Mouse (Mus musculus) limb, embryonic 13.5 days (tissue): ENCODE data around the gene Zic1. TPM values are rescaled to one million over a fixed set of nuclear protein-coding genes. Genes with fewer than 3 reads are reported as not detected.

Experiments
- ATAC-seq: fragments of 200-750 bp; cut with Nextera tagmentation; 2 replicates; pipeline ENCODE4 v1.8.0; 2017; ENCODE audit warnings: low read depth, moderate number of reproducible peaks, moderate TSS enrichment; ENCODE audit not compliant: low FRiP score
- H3K27ac ChIP-seq: fragments of 300-500 bp; sonication (generic); 2 replicates; pipeline ENCODE4 v1.5.1; 2015; ENCODE audit warnings: inconsistent platforms, mild to moderate bottlenecking, moderate library complexity
- H3K27me3 ChIP-seq: fragments of 300-500 bp; sonication (generic); 2 replicates; pipeline ENCODE4 v1.6.1; 2015; ENCODE audit warnings: mild to moderate bottlenecking, inconsistent platforms
- H3K36me3 ChIP-seq: fragments of 300-500 bp; sonication (generic); 2 replicates; pipeline ENCODE4 v1.6.1; 2015; ENCODE audit warnings: inconsistent platforms, mild to moderate bottlenecking, moderate library complexity
- H3K4me1 ChIP-seq: fragments of 300-500 bp; sonication (generic); 2 replicates; pipeline ENCODE4 v1.6.1; 2015; ENCODE audit warnings: inconsistent platforms
- H3K4me2 ChIP-seq: fragments of 300-500 bp; sonication (generic); replicated peaks from 2 replicates; pipeline ENCODE4 v1.6.1; 2015; ENCODE audit warnings: inconsistent platforms, mild to moderate bottlenecking, moderate library complexity
- H3K4me3 ChIP-seq: fragments of 300-500 bp; sonication (generic); 2 replicates; pipeline ENCODE4 v1.5.1; 2015; ENCODE audit warnings: moderate library complexity, mild to moderate bottlenecking, inconsistent platforms
- H3K9ac ChIP-seq: fragments of 300-500 bp; sonication (generic); 2 replicates; pipeline ENCODE4 v1.6.1; 2015; ENCODE audit warnings: mild to moderate bottlenecking, inconsistent platforms
- H3K9me3 ChIP-seq: fragments of 300-500 bp; sonication (generic); 2 replicates; pipeline ENCODE4 v1.6.1; 2016; ENCODE audit warnings: inconsistent platforms
- whole genome bisulfite sequencing: fragments of 180-500 bp; shearing (Covaris S2); methylation state at CpG from one replicate; pipeline ENCODE4 v1.1.7; 2015; 5-methylcytosine and 5-hydroxymethylcytosine counted together
- polyA plus RNA-seq: library from polyadenylated mRNA; unstranded; fragments of >200 nt; fragmentation: Nextera tagmentation; extraction: Ambion mirVana; gene quantifications from 2 replicates; pipeline ENCODE4 v1.2.1, GENCODE M21; 2015

Gene Zic1
- polyA plus RNA-seq, 1 experiment from 2014 or later = 0.22 TPM

- H3K27ac ChIP-seq = no peak overlapping the region
- under 1% methylated on average over 77 of the region's 77 CpGs for WGBS
- no peaks in the 10 kb centered on the region for H3K9me3 ChIP-seq
- peaks cover 92% of the 10 kb centered on the region for H3K27me3 ChIP-seq
- peak overlapping the region; percentile 50 for H3K4me2 ChIP-seq
- H3K4me3 ChIP-seq = peak overlapping the region; percentile 34
- no peaks in the 10 kb centered on the region for H3K36me3 ChIP-seq
- H3K9ac ChIP-seq = peak overlapping the region; percentile 31; the same call in 1 of the 2 replicates
- peaks cover 14% of the 10 kb centered on the region; the same call in 1 of the 2 replicates for H3K4me1 ChIP-seq
- peak; percentile 6; the same call in 1 of the 2 replicates for ATAC-seq
These were observed 1.3 kb downstream of the Zic1 start for GRCm38 (mm10) chr9:91364127-91364970.

GRCm38 (mm10) chr9:91363814-91364126 lies 1.8 kb downstream of the Zic1 start:
- WGBS = 0% methylated on average over 7 of the region's 7 CpGs
- Histone ChIP-seq H3K36me3 (no peaks in the 10 kb centered on the region), H3K4me1 (peaks cover 14% of the 10 kb centered on the region; the same call in 1 of the 2 replicates), H3K27me3 (peaks cover 92% of the 10 kb centered on the region), H3K9me3 (no peaks in the 10 kb centered on the region), H3K27ac (no peak overlapping the region), H3K4me2 (peak overlapping the region; percentile 50; the same call in 1 of the 2 replicates), H3K4me3 (peak overlapping the region; percentile 34), H3K9ac (no peak overlapping the region)
- ATAC-seq = no peak

- Histone ChIP-seq H3K9ac (no peak overlapping the region), H3K36me3 (no peaks in the 10 kb centered on the region), H3K4me2 (no peak overlapping the region), H3K9me3 (no peaks in the 10 kb centered on the region), H3K27me3 (peaks cover 87% of the 10 kb centered on the region), H3K4me1 (peaks cover 14% of the 10 kb centered on the region; the same call in 1 of the 2 replicates), H3K27ac (no peak overlapping the region), H3K4me3 (peak overlapping the region; percentile 34; the same call in 1 of the 2 replicates)
- WGBS = 4% methylated on average over 14 of the region's 14 CpGs
- no peak for ATAC-seq
These were observed 2.4 kb downstream of the Zic1 start for GRCm38 (mm10) chr9:91363011-91363730.

- Histone ChIP-seq H3K27me3 (peaks cover 88% of the 10 kb centered on the region), H3K4me1 (peaks cover 14% of the 10 kb centered on the region; the same call in 1 of the 2 replicates), H3K9ac (peak within 1 kb of the TSS; percentile 39; the same call in 1 of the 2 replicates), H3K4me2 (peak within 1 kb of the TSS; percentile 54), H3K9me3 (no peaks in the 10 kb centered on the region), H3K36me3 (no peaks in the 10 kb centered on the region), H3K4me3 (peak within 1 kb of the TSS; percentile 39), H3K27ac (no peak within 1 kb of the TSS)
- under 1% methylated on average over 45 of the region's 45 CpGs for WGBS
- ATAC-seq = peak; percentile 60
These were observed 3.6 kb downstream of the Zic1 start, which contains the start of gene Zic4 for GRCm38 (mm10) chr9:91361856-91362601. Gene Zic4 (plus strand): TSS chr9:91362413.

GRCm38 (mm10) chr9:91361033-91361855 lies 4.4 kb downstream of the Zic1 start:
- Histone ChIP-seq H3K27me3 (peaks cover 88% of the 10 kb centered on the region), H3K9me3 (no peaks in the 10 kb centered on the region), H3K4me3 (peak overlapping the region; percentile 39), H3K27ac (no peak overlapping the region), H3K9ac (no peak overlapping the region), H3K36me3 (no peaks in the 10 kb centered on the region), H3K4me1 (peaks cover 14% of the 10 kb centered on the region; the same call in 1 of the 2 replicates), H3K4me2 (peak overlapping the region; percentile 54)
- 0 out of 2 replicates have a peak, but pooled peaks have one; percentile 1 for ATAC-seq
- WGBS = 1% methylated on average over 35 of the region's 35 CpGs

- H3K36me3 ChIP-seq = no peaks in the 10 kb centered on the region
- peaks cover 90% of the 10 kb centered on the region for H3K27me3 ChIP-seq
- no peaks in the 10 kb centered on the region for H3K9me3 ChIP-seq
- H3K4me1 ChIP-seq = peaks cover 20% of the 10 kb centered on the region; the same call in 1 of the 2 replicates
- no peak overlapping the region for H3K27ac ChIP-seq
- no peak overlapping the region for H3K9ac ChIP-seq
- H3K4me3 ChIP-seq = no peak overlapping the region
- H3K4me2 ChIP-seq = no peak overlapping the region
- ATAC-seq = no peak
- 3% methylated on average over 21 of the region's 21 CpGs for WGBS
These were observed 5.2 kb downstream of the Zic1 start for GRCm38 (mm10) chr9:91360151-91361032.

GRCm38 (mm10) chr9:91358851-91359687 lies 6.5 kb downstream of the Zic1 start:
- H3K4me2 ChIP-seq = no peak overlapping the region
- 9% methylated on average over 10 of the region's 10 CpGs for WGBS
- no peak for ATAC-seq
- no peak overlapping the region for H3K27ac ChIP-seq
- 0 out of 2 replicates have a peak, but pooled peaks cover 10% of the 10 kb centered on the region for H3K4me1 ChIP-seq
- H3K9me3 ChIP-seq = no peaks in the 10 kb centered on the region
- H3K4me3 ChIP-seq = no peak overlapping the region
- no peaks in the 10 kb centered on the region for H3K36me3 ChIP-seq
- peaks cover 91% of the 10 kb centered on the region for H3K27me3 ChIP-seq
- H3K9ac ChIP-seq = no peak overlapping the region

GRCm38 (mm10) chr9:91357321-91357720 lies 8.3 kb downstream of the Zic1 start:
- no peak overlapping the region for H3K27ac ChIP-seq
- WGBS = 7% methylated on average over 3 of the region's 3 CpGs
- no peaks in the 10 kb centered on the region for H3K36me3 ChIP-seq
- no peak overlapping the region for H3K4me2 ChIP-seq
- H3K4me3 ChIP-seq = no peak overlapping the region
- H3K9ac ChIP-seq = no peak overlapping the region
- ATAC-seq = no peak
- no peaks in the 10 kb centered on the region for H3K9me3 ChIP-seq
- H3K27me3 ChIP-seq = peaks cover 90% of the 10 kb centered on the region
- 0 out of 2 replicates have a peak, but pooled peaks cover 8% of the 10 kb centered on the region for H3K4me1 ChIP-seq

- H3K4me3 ChIP-seq = no peak overlapping the region
- no peaks in the 10 kb centered on the region for H3K9me3 ChIP-seq
- peaks cover 89% of the 10 kb centered on the region for H3K27me3 ChIP-seq
- no peaks in the 10 kb centered on the region for H3K36me3 ChIP-seq
- 11% methylated on average over 4 of the region's 4 CpGs for WGBS
- H3K4me2 ChIP-seq = no peak overlapping the region
- no peak for ATAC-seq
- H3K4me1 ChIP-seq = 0 out of 2 replicates have a peak, but pooled peaks cover 6% of the 10 kb centered on the region
- no peak overlapping the region for H3K9ac ChIP-seq
- no peak overlapping the region for H3K27ac ChIP-seq
These were observed 9.3 kb downstream of the Zic1 start for GRCm38 (mm10) chr9:91356353-91356740.
